8 mouse cellular contexts compared by ENCODE assay signal in the genomic region with DNA sequence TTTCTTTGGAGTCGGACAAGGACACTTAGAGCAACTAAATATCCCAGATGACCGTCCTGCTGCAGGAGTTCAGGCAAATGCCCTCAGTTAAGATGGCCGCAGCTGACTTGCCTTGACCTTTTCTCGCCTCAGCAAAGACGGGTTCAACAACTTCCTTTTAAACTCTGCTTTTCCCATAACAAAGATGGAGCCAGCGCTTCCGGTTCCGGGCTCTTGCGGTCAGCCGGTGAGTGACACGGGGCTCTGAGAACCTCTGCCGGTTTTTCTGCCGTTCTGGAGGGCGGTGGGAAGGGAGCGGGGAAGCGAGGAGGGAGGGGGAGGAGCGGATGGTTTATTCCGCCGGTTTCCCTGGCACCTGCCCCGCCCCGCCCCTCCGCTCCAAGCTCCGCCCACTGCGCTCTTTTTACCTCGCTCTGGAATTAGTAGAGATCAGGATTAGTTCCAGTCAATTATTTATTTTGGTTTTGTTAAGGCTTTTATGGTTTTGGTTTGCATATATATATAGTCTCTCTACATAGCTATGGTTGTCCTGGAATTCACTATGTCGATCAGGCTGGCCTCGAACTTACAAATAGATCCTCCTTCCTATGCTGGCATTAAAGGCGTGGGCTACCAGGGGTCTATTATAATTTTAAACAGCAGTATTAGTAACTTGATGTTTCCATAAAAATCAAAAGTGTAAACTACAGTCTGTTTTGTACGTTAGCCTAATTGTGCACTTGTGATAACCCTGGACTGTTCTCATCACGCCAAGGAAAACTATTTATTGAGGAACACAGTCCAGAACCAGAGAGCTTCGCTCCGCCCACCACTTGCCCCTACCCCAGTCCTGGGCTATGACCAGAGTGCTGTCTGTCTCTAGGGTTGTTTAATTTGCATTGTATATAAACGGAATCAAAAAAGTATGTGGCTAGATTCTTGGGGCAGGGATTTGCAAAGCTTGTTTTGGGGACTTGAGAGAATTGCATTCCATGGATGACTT. TPM values are rescaled to one million over a fixed set of nuclear protein-coding genes. Genes with fewer than 3 reads are reported as not detected.
DNase-seq lines count a peak whose midpoint lies in the region; ATAC-seq and TF ChIP-seq lines count a peak whose summit lies in the region.

A gene (plus strand): TSS at position 176 of the 982 bp plus-strand sequence.

- peak; percentile 92 for ATAC-seq in embryonic facial prominence, embryonic 14.5 days (ENCODE audit: low read depth)
- peak; percentile 89 for ATAC-seq in limb, embryonic 13.5 days (ENCODE audit: low FRiP score, low read depth)
- ATAC-seq in midbrain, embryonic 16.5 days, result peak; percentile 96

- no peak for TF ChIP-seq CTCF in heart, adult 2 months (IDR thresholded peaks at IDR 0.05)

- H3K27me3 ChIP-seq in embryonic facial prominence, embryonic 14.5 days (replicated peaks; ENCODE audit: control insufficient read depth, insufficient read depth, low read length), result no peaks in the 10 kb centered on the region
- H3K27me3 ChIP-seq in heart, adult 2 months (ENCODE audit: control insufficient read depth, insufficient read depth, low read length), result no peaks in the 10 kb centered on the region
- no peaks in the 10 kb centered on the region for H3K27me3 ChIP-seq in limb, embryonic 13.5 days
- no peaks in the 10 kb centered on the region for H3K27me3 ChIP-seq in midbrain, embryonic 16.5 days (ENCODE audit: control insufficient read depth, insufficient read depth, low read depth, low read length)

- H3K9ac ChIP-seq in embryonic facial prominence, embryonic 14.5 days (ENCODE audit: low read depth, low read length), result peak within 1 kb of the TSS; percentile 69
- H3K9ac ChIP-seq in heart, adult 2 months (ENCODE audit: low read depth, low read length), result peak within 1 kb of the TSS; percentile 59
- H3K9ac ChIP-seq in limb, embryonic 13.5 days, result peak within 1 kb of the TSS; percentile 66
- peak within 1 kb of the TSS; percentile 82 for H3K9ac ChIP-seq in midbrain, embryonic 16.5 days (ENCODE audit: low read depth, low read length)

- TF ChIP-seq POLR2A in heart, adult 2 months (IDR thresholded peaks at IDR 0.05; ENCODE audit: insufficient read depth, low read depth, low read length), result peak; percentile 52; the same call in 1 of the 2 replicates

- peak within 1 kb of the TSS; percentile 58 for H3K4me3 ChIP-seq in embryonic facial prominence, embryonic 14.5 days (ENCODE audit: low read depth, low read length)
- H3K4me3 ChIP-seq in heart, adult 2 months, result peak within 1 kb of the TSS; percentile 56
- peak within 1 kb of the TSS; percentile 58 for H3K4me3 ChIP-seq in limb, embryonic 13.5 days
- peak within 1 kb of the TSS; percentile 64 for H3K4me3 ChIP-seq in midbrain, embryonic 16.5 days (ENCODE audit: low read depth, low read length)

- DNase-seq in 3T3-L1 (ENCODE audit: low read depth, low spot score), result peak; percentile 98
- peak; percentile 50 to 70 for DNase-seq in adrenal gland, postnatal 4 days (ENCODE audit: low spot score in 2 of 2)
- peak; percentile 96 for DNase-seq in embryonic facial prominence, embryonic 14.5 days (ENCODE audit: low spot score)
- DNase-seq in heart, adult 2 months, result peak; percentile 88 to 93
- peak; percentile 94 to 96 for DNase-seq in kidney, adult 8-10 months
- DNase-seq in spleen, postnatal 10 days (ENCODE audit: low spot score in 2 of 2), result peak; percentile 85 to 90

- peak within 1 kb of the TSS; percentile 55 for H3K4me2 ChIP-seq in embryonic facial prominence, embryonic 14.5 days (ENCODE audit: low read depth, low read length)
- peak within 1 kb of the TSS; percentile 55 for H3K4me2 ChIP-seq in limb, embryonic 13.5 days (replicated peaks)
- H3K4me2 ChIP-seq in midbrain, embryonic 16.5 days (ENCODE audit: low read length), result peak within 1 kb of the TSS; percentile 61

- no peaks in the 10 kb centered on the region for H3K36me3 ChIP-seq in embryonic facial prominence, embryonic 14.5 days (ENCODE audit: control insufficient read depth, insufficient read depth, low read length)
- peaks cover 9% of the 10 kb centered on the region for H3K36me3 ChIP-seq in heart, adult 2 months (ENCODE audit: control insufficient read depth, insufficient read depth, low read length)
- H3K36me3 ChIP-seq in limb, embryonic 13.5 days, result 0 out of 2 replicates have a peak, but pooled peaks cover 6% of the 10 kb centered on the region
- no peaks in the 10 kb centered on the region for H3K36me3 ChIP-seq in midbrain, embryonic 16.5 days (ENCODE audit: control insufficient read depth, insufficient read depth, low read length)

- no peaks in the 10 kb centered on the region for H3K9me3 ChIP-seq in embryonic facial prominence, embryonic 14.5 days (ENCODE audit: control insufficient read depth, low read length)
- no peaks in the 10 kb centered on the region for H3K9me3 ChIP-seq in limb, embryonic 13.5 days
- H3K9me3 ChIP-seq in midbrain, embryonic 16.5 days (replicated peaks; ENCODE audit: control insufficient read depth, low read length, poor library complexity, severe bottlenecking), result no peaks in the 10 kb centered on the region

- intact Hi-C loops in heart, adult 2 months (cut with DNase I), result loop anchor here (2.0 to 5.0 kb wide), 3 partner anchors 110 to 435 kb away; a partner anchor contains a TSS

- WGBS in embryonic facial prominence, embryonic 14.5 days, result 10% methylated on average over 32 of the region's 33 CpGs
- WGBS in heart, adult 2 months, result 7% methylated on average over 33 of the region's 33 CpGs
- 9% methylated on average over 33 of the region's 33 CpGs for WGBS in limb, embryonic 13.5 days
- WGBS in midbrain, embryonic 16.5 days, result 9% methylated on average over 31 of the region's 33 CpGs

- peak; percentile 87; the same call in 1 of the 2 replicates for TF ChIP-seq EP300 in heart, adult 2 months (IDR thresholded peaks at IDR 0.05; ENCODE audit: insufficient read depth, low read depth, low read length)

- H3K4me1 ChIP-seq in embryonic facial prominence, embryonic 14.5 days (ENCODE audit: control insufficient read depth, insufficient read depth, low read length), result peaks cover 12% of the 10 kb centered on the region; the same call in 1 of the 2 replicates
- H3K4me1 ChIP-seq in heart, adult 2 months (ENCODE audit: control insufficient read depth, insufficient read depth, low read length), result peaks cover 3% of the 10 kb centered on the region
- peaks cover 10% of the 10 kb centered on the region; the same call in 1 of the 2 replicates for H3K4me1 ChIP-seq in limb, embryonic 13.5 days
- peaks cover 9% of the 10 kb centered on the region for H3K4me1 ChIP-seq in midbrain, embryonic 16.5 days (ENCODE audit: control insufficient read depth, insufficient read depth, low read length)

- peak within 1 kb of the TSS; percentile 66 for H3K27ac ChIP-seq in embryonic facial prominence, embryonic 14.5 days (replicated peaks; ENCODE audit: low read depth, low read length)
- peak within 1 kb of the TSS; percentile 83 for H3K27ac ChIP-seq in heart, adult 2 months
- no peak within 1 kb of the TSS; the same call in 1 of the 2 replicates for H3K27ac ChIP-seq in limb, embryonic 13.5 days
- H3K27ac ChIP-seq in midbrain, embryonic 16.5 days (ENCODE audit: low read length), result peak within 1 kb of the TSS; percentile 82

- no peaks in the 10 kb centered on the region for H3K79me2 ChIP-seq in heart, adult 2 months (replicated peaks; ENCODE audit: control insufficient read depth, insufficient read depth, low read length)

RNA-seq across cellular contexts. Expression of the gene that starts here (rescaled TPM):
- 10 to 100 TPM; 12.4 to 12.7 TPM for total RNA-seq in adrenal gland, postnatal 4 days (2021)
- polyA plus RNA-seq in embryonic facial prominence, embryonic 14.5 days (2014; fragmentation: Nextera tagmentation; extraction: Ambion mirVana), result 16.0 and 16.1 TPM in 2 replicates
- total RNA-seq in heart, adult 2 months (2021), result 10 to 100 TPM; 34.8 to 57.6 TPM
- 37.8 and 50.5 TPM in 2 replicates for polyA plus RNA-seq in heart, adult 2 months (2012; rRNA removed)
- polyA plus RNA-seq in limb, embryonic 13.5 days (2015; fragmentation: Nextera tagmentation; extraction: Ambion mirVana), result 21.0 and 21.7 TPM in 2 replicates
- 20.6 and 21.7 TPM in 2 replicates for polyA plus RNA-seq in midbrain, embryonic 16.5 days (2015; fragmentation: Nextera tagmentation; extraction: Ambion mirVana)
